Mouse (Mus musculus) R1 (cell line): ENCODE results near the gene Zdhhc17.

Experiments used
- DNase-seq: peaks from one replicate; pipeline ENCODE4 v3.0.0-alpha.2; 2018; ENCODE audit warnings: low read depth, low spot score

Gene Zdhhc17

DNA sequence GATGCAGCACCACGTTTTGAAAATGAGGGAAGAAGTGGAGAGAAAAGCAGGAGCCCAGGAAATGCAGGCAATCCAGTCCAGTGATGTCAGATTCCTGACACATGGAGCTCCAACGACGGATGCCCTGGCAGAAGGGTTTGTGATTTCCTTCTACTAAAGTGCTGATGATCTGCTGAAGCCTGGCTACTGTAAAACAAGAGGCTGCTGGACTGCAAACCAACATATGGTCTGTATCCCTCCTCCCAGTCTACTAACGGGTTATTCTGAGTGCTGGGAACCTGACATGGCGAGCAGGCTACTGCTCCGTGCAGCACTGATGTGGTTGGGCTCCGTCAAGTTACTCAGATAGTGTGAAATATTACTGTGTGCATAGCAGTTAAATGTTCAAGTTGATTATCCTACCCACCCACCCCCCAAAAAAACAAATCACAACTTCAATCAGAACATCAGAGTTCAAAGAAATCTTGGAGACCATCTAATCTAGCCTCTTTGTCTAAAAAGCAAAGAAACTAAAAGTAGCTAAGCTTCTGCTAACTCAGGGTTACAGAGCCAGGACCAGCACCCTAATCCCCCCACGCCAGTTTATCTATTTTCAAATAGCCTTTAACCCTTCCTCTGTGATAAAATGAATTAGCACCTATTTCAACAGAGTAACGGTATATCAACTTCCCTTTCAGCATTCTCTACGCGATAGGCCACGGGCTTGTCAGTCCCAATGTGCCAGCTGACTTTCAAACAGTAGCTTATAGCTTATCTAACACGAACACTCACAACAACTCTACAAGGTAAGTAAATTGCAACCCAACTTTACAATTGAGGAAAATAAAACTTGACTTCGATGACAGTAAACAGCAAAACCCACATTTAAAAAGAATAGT is 4.1 kb downstream of the Zdhhc17 start:
- no peak for DNase-seq

DNA sequence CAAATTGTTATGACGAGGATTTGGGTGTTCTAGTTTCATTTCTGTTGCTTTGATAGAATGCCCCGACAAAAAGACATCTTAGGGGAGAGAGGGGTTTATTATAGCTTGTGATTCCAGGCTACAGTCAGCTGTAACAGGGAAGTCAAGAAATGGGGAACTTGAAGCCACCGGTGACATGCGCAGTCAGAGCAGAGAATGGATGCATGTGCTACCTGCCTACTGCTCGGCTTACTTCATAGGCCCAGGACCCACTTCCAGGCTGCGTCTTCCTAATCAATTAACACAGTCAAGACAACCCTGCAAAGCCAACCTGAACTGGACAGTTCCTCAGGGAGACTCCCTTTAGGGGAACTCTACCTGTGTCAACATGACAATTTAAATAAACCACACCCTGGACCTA is 5.7 kb downstream of the Zdhhc17 start:
- no peak for DNase-seq

DNA sequence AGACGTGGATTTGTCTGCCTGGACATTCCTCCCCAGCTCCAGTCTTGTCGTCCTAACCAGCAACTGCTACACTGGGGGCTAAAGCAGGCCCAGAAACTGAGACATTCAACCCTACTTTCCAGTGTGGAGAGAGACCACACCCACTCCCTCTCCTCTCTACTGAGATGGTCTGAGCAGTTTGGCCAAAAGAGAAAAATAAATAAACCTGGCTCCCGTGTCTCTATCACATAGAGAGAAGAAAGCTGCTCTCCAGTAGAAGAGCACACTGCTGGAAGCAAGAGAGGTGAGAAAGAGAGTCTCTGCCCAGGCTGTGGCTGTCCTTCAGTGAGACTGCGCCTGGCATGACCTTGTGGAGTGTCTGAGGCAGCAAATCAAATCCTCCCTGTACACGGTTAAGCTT is 10.7 kb downstream of the Zdhhc17 start:
- DNase-seq: no peak

DNA sequence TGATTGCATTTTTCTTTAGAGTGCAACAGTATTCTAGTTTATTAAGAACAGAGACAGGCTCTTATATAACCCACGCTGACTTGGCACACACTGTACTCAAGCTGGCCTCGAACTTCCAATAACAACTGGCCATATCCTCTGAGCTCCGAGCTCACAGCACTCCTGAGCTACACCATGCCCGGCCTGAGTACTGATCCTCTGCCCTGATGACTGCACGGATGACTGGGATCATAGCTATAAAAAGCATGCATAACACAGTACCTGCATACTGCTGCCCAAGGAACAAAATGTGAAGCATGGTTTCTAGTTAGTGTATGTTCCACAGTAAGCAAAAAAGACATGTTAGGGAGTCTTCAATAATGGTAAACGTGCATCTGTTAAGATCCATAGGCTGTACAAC is 12.8 kb downstream of the Zdhhc17 start:
- no peak for DNase-seq

DNA sequence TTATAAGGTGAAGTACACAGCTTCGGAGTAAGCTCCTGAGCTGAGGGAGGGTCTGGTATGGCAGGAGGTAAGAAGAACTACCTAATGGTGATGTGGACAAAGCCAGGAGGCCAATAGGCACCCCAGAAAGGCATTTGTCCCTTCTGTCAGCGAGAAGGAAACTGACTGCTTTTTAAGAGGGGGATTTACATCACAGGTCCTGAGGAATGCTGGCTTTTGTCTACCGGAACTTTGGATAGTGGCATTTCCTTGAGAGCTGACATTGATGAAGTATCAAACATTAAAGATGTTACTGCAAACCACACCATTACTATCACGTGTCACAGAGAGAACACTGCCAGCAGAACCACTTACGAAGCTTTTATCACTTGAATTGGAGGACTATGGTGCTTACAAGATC is 15.2 kb downstream of the Zdhhc17 start:
- peak; percentile 54 for DNase-seq

DNA sequence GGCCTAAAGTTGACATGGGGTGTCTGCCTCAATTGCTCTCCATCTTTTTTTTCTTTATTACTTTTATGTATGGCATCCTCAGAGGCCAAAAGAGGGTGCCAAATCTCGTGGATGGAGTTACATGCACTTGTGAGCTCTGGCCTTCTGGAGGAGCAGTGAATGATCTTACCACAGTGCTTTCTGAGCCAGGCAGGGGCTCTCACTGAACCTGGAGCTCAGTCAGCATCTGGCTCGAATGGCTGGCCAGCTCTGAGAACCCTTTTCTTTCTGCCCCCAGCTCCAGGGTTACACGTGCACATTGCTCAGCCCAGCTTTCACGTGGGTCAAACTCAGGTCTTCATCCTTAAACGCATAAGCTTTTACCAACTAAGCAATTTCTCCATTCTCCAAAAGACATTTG is 16.7 kb downstream of the Zdhhc17 start:
- no peak for DNase-seq

DNA sequence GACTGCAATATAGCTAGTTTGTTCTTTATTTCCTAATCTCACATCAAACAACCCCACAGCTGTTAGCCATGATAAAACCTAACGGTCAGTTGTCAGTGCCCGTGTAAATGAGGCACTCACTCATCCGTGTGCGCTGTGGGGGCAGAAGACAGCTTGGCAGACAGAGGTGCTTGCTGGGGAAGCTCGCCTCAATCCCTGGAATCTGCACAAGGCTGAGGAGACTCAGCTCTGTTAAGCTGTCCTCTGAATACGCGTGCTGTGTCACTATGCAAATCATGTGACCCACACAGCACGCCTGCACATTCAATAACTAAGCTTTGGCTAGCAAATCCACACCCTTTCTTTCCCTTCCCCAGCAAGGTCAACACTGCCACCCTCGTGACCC is 17.9 kb downstream of the Zdhhc17 start:
- peak; percentile 52 for DNase-seq

DNA sequence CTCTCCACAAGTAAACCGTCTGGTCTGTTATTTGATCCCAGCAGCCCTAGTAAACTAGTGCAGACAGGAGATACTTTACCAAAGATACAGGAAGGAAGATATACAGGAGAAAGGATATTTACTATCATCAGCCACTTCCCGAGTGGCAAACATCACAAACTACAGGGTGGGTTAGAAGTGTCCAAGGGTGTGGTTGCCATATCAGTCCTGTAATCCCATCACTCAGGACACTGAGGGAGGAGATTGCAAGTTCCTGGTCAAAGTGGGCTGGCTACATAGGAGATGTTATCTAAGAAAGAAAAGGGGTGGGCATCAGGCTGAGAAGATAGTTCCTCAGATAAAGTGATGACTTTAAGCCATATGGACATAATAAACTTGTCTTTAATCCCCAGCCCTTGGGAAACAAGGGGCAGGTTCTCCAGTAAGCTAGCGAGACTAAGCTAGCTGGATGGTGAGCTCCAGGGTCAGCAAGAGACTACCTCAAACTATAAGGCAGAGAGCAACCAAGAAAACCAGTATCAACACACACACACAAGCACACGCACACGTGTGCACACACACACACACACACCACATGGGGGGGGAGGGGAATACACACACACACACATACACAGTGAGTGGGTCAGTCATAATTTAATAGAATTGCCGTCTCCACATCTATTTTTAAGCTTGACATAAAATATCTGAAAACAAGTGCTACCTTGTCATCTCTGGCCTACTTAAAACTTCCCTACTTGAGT is 18.5 kb downstream of the Zdhhc17 start:
- no peak for DNase-seq

DNA sequence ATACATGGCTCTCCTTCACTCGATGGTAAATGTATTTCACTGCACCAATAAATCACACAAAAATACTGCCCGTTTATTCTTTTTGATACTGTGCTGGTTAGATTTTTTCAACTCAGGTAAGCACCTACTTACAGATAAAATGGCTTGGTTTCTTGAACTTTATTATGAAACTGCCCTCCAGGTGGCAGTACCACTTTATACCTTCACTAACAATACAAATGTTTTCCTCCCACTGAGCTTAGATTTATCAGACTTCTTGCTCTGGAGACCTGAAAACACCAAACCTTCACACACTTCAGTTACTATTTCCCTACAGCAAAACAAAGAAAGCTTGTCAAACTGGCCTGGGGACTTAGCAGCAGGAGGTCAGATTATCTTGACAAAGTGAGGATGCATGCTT is 20.2 kb downstream of the Zdhhc17 start:
- peak; percentile 50 for DNase-seq

DNA sequence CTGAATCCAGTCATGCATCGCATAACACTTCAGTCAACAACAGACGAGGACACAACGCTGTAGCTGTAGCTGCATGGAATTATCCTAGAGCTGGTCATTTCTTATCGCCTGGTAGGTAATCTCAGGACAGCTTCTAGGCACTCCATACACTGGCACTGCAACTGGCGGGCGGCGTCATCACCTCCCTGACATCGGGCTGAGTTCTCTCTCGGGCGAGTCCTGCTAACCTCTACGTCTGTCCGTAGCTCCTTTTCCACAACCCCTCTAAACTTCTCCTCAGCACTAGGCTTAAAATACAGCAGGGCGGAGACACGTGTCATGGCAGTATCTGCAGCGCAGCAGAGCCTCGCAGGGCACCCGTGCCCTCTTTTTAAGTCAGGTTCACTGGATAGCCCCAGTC is 23.3 kb downstream of the Zdhhc17 start:
- no peak for DNase-seq

DNA sequence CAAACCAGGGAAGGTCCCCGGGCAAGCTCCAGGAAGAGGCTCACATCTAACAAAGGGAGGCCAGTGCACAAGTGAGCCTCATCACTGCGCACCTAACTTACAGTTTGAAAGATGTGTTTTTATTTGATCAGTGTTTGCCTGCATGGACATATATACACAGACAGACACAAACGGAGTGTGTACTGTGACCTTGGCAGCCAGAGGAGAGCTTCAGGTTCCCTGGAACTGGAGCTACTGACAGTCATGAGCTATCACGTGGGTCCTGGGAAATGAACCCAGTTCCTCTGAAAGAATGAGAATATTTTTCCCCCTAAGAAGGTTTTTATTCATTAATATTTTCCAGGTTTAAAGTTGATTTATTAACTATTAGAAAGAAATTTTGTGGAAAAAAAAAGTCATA is 27.2 kb downstream of the Zdhhc17 start:
- no peak for DNase-seq

DNA sequence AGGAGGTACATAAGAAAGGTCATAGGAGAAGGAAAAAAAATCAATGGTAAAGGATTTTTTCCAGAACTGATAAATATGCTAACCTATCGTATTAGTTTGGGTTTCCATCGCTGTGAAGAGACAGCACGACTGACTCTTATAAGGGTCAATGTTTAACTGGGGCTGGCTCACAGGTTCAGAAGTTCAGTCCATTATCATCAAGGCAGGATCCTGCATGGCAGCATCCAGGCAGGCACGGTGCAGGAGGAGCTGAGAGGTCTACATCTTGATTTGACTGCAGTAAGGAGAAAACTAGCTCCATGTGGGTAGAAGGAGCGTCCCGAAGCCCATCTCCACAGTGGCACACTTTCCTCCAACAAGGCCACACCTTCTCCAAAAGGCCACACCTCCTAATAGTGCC is 29.5 kb downstream of the Zdhhc17 start:
- no peak for DNase-seq

DNA sequence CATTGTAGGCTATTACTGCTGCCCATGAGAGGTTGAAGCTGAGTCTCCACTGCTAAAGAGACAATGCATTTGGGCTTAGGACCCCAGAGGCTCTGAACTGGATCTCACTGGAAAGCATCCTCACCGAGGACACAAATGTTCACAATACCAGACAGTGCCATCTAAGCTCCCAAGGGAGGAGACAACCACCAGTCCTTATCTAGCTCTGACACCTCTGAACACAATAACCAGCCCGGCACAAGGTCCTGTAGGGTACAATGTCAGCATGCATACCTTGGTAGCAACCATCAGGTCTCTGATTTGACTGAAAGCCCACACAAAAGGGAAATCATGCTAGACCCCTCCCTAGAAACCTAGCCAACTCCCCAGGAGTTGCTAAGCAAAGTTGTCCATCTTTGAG is 30.5 kb downstream of the Zdhhc17 start:
- DNase-seq: no peak

DNA sequence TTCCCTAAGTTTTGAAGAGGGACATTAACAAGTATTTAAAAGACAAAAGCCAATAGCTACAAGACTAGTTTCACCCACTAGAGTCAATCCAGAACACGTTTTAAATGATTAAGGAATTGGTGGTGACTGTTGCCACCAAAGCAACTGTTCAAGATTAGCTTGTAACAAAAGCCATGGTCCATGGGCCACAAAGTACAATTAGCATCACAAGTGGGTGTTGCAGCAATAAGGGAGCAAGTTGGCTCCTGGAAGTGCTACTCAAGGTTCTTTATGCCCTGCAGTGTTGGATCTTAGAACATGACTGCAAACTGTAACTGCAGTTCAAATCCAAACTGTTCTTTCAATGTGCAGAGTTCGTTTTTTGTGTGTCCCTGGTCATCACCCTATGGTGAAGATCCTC is 32.6 kb downstream of the Zdhhc17 start:
- peak; percentile 55 for DNase-seq

DNA sequence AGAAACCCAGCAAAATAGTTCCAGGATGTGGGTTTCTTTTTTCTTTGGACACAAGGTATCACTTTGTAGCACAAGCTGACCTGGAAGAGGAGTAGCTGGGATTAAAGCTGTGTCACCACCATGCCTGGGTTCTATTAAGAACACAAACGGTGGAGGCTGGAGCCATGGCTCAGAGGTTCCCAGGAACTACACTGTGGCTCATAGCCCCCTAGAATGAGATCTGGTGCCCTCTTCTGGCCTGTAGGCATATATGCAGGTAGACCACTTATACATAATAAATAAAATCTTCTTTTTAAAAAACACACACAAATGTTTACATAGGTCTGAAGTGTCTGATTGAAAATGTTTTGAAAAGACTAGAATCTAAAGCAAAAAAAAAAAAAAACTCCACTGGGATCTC is 33.9 kb downstream of the Zdhhc17 start:
- peak; percentile 70 for DNase-seq

DNA sequence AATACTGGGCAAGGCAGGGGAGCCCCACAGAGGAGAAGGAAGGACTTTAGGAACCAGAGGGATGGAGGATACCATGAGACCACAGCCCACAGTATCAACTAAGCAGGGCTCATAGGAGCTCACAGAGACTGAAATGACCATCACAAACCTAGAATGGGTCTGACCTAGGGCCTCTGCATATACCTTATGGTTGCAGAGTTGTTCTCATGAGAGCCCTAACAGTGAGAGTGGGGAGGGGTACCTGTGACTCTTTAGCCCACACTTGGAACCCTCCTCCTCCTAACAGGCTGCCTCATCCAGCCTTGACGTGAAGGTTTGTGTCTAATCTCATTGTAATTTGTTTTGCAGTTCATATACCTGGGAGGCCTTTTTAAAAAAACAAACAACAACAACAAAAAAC is 35.1 kb downstream of the Zdhhc17 start:
- no peak for DNase-seq

DNA sequence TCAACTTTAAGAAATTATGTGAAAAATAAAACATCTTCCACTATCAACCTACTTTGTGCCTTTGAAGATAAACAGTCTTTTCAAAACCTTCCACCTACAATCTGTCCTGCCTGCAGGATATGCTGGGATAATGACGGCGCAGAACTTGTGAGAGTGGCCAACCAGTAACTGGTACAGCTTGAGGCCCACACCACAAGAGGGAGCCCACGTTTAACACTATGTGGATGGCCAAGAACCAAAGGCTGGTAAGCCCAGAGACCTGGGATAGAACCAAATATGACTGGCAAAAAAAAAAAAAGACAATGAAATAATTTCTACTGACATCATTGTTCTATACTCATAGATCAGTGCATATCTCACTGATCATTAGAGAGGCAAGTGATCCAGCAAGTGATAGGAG is 35.5 kb downstream of the Zdhhc17 start:
- DNase-seq: peak; percentile 56

DNA sequence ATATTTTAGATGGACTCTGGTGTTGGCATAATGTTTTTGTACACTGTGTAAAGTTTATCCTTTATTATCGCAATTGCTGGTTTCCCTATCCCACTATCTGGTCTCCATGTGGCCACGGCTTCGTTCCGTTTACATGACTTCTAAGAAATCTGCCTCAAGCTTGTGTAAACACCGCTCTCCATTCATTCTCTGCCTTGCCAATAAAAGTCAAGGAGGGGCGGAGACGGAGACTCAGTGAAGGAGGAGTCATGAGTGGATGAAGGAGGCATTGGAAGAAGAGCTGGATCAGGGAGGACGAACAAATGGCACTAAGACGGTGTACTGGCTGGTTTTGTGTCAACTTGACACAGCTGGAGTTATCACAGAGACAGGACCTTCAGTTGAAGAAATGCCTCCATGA is 37.9 kb downstream of the Zdhhc17 start:
- DNase-seq: no peak

DNA sequence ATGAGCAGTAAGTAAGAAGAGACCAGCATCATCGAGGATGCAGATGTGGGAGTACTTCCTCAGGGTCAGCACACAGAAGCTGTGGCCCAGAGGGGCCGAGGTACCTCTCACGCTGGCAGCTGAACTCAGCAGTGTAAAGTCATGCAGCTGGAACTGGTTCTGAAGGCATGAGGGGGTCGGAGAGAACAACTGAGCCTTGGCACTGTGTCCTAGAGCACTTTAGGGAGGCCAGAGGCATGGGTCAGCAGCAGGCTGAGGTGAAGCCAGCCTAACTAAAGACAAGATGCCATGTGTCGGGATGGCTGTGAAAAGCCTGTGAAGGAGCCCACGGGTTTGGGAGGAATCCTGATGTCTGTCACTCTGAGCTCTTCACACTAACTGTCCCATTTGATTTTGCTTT is 38.5 kb downstream of the Zdhhc17 start:
- DNase-seq: no peak

DNA sequence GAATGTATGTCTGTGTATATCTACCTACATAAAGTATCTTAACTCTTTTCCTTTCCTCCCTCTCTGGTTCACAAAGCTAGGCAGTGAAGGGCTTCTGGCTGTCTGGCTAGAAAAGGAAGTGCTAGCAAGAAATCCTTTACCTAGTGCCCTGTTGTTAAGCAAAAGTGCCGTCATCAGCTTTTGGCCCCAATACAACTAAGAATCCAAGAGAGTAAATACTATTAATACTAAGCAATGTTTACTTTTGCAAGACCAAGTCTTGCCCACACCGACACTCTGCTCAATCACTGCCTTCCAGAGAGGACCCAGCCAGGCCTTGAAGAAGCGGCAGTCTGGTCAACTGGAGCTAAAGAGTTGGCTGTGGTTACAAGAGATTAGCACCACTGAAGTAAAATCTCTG is 38.9 kb downstream of the Zdhhc17 start:
- DNase-seq: no peak

DNA sequence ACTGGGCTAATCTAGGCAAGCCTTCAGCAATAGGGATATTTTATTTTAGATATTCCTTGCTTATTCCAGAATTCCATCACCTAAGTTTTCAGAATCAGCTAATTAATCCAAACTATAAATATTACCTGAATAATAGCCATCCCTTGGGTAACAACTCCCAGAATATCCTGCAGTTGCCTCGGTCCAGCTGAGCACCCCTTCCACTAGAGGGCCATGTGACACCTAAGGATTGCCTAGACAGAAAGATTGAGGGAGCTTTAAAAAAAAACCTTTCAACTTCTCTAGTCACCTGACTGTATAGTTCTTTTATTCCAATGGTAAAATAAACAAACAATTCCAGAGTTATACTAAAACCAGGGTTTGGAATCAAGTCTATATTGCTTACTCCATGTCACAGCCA is 47.8 kb downstream of the Zdhhc17 start:
- no peak for DNase-seq

DNA sequence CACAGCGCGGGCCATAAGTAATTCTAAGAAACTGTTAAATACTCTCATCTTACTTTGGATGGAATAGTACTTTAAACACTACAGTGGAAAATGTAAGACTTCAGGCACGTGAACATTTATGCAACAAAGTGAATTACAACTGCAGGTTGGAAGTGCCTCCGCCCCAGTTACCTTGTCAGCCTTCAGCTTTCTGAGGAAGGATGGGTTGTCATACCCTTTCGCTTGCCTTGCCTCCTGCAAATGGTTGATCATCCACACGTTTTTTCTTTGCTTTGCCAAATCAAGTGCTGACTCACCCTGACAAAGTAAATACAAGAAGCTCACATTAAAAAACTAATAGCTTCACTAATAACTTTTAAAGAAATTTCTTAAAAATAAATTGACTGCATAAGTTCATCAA is 49.1 kb downstream of the Zdhhc17 start:
- no peak for DNase-seq

DNA sequence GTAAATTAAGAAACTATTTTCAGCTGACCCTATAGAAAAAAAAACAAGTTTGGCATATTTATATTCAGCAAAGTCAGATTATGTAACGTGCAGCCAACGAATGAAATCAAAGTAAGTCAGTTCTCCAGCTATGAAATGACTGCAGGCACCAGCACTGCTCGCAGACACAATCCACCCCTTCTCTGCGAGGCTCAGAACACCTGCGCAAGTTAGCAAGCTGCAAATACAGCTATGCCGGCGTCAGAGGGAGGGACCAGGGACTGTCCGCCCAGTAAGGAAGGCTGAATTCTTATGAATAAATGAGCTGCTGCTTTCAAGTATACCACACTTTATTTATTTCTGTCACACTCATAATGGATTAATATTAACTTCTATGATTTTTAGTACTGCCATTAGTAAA is 50.2 kb downstream of the Zdhhc17 start:
- DNase-seq: no peak
